Mouse (Mus musculus) megakaryocyte-erythroid progenitor cell, adult 5 weeks (primary cell): Measurements from ENCODE around the gene Olfr1186. TPM values are rescaled to one million over a fixed set of nuclear protein-coding genes. Genes with fewer than 3 reads are reported as not detected.

Experiments used
- polyA plus RNA-seq: library from polyadenylated mRNA; stranded (reverse); fragments of >175 nt; gene quantifications from 2 replicates; pipeline ENCODE4 v1.2.3, GENCODE M21; 2012

The Olfr1186 gene
- polyA plus RNA-seq, result not detected in 2 replicates

DNA sequence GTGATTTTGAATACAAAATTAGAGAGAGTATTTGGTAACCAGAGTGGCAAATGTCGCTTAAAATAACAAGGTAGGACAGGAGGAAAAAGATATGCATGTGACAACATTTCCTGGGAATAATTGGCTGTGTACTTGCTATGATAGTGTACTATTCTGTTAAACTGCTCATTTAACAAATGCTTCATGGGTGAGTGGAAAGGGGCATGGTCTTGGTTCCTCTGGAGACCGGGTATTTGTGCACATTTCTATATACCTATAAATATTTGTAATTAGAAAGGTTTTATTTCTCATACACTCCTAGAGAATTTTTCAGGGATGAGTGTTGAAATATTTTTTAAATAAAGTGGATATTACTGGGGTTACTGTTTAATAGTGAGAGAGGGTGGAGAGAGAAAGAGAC, at the start of gene Olfr1186:
Olfr1186 (plus strand) TSS at position 301 of the 400 bp plus-strand sequence.

DNA sequence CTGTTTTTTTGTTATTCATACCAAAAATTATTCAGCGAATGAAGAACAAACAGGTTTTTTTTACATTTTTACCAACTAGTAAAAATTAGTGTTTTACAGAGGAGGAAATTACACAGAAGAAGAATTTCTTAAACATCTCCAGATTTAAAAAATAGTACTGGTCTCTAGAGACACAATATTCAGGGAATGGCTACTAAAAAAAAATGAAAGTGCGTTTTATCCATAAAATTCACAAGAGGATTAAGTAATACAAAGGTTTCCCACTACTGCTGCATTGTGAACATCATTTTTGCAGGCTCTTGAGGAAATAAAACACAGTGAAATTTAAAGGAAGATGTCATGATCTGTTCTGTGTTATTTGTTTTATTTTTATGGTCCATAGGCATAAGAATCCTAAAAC, 35.1 kb upstream of the Olfr1186 start, which contains the start of gene Olfr1184:
Olfr1184 (plus strand) TSS at position 301 of the 400 bp plus-strand sequence.

DNA sequence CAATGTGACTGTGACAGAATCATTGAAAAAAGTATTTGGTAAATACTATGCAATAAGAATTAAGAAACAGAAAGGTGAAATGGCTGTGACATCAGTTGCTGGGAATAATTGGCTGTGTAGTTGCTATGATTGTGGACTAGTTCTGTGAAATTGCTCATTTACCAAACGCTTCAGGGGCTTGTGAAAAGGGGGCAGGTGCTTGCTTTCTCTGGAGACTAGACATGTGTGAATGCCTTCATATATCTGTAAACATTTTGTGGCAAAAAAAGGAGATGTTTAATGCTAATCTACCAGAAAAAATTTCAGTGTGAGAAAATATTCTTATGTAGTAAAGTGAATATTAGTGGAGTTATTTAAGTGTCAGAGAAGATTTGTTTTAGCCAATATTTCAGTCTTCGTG, 25.3 kb upstream of the Olfr1186 start, which contains the start of gene Olfr1185-ps1:
Olfr1185-ps1 (plus strand) TSS at position 301 of the 400 bp plus-strand sequence.

DNA sequence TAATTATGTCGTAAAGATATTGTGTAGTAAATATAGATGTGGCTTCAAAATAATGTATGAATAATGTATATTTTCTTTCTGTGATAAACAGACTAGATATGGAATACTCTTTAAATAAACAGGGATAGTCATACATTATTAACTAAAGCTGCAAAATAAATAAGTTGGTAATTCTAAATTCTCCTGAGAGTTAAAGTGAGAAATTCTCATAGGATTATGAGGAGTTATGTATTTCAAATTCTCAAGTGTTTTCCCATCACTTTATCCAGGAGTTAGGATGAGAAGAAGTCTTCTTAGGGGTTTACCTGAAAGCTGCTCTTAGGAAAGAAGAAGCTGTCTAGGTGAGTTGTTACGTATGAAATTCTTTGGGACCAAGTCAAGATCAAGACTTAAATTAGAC, 38.3 kb downstream of the Olfr1186 start, which contains the start of gene Olfr1188:
Olfr1188 (plus strand) TSS at position 301 of the 400 bp plus-strand sequence.

Other genes starting within 250 kb of the Olfr1186 start
- not detected in 2 replicates for gene Olfr1173, start 238.7 kb upstream of the Olfr1186 start, polyA plus RNA-seq
- not detected in 2 replicates for gene Olfr1174-ps, start 203.4 kb upstream of the Olfr1186 start, polyA plus RNA-seq
- not detected in 2 replicates for gene Olfr1175-ps, start 191.3 kb upstream of the Olfr1186 start, polyA plus RNA-seq
- gene Olfr1176, start 181.8 kb upstream of the Olfr1186 start, polyA plus RNA-seq, result not detected in 2 replicates
- gene Olfr1177-ps, start 172.1 kb upstream of the Olfr1186 start, polyA plus RNA-seq, result not detected in 2 replicates
- not detected in 2 replicates for gene Olfr1178, start 131.5 kb upstream of the Olfr1186 start, polyA plus RNA-seq
- gene Olfr1179, start 112.1 kb upstream of the Olfr1186 start, polyA plus RNA-seq, result not detected in 2 replicates
- gene Olfr1180, start 99.4 kb upstream of the Olfr1186 start, polyA plus RNA-seq, result not detected in 2 replicates
- gene Olfr1181, start 92.4 kb upstream of the Olfr1186 start, polyA plus RNA-seq, result not detected in 2 replicates
- not detected in 2 replicates for gene Gm13757, start 69.4 kb upstream of the Olfr1186 start, polyA plus RNA-seq
- not detected in 2 replicates for gene Olfr1183, start 63.7 kb upstream of the Olfr1186 start, polyA plus RNA-seq
- not detected in 2 replicates for gene Olfr1184, start 35.0 kb upstream of the Olfr1186 start, polyA plus RNA-seq
- not detected in 2 replicates for gene Olfr1185-ps1, start 25.2 kb upstream of the Olfr1186 start, polyA plus RNA-seq
- gene Olfr1188, start 38.4 kb downstream of the Olfr1186 start, polyA plus RNA-seq, result not detected in 2 replicates
- gene Olfr1189, start 67.9 kb downstream of the Olfr1186 start, polyA plus RNA-seq, result not detected in 2 replicates
- not detected in 2 replicates for gene Olfr1191-ps1, start 122.0 kb downstream of the Olfr1186 start, polyA plus RNA-seq
- not detected in 2 replicates for gene Olfr1192-ps1, start 130.0 kb downstream of the Olfr1186 start, polyA plus RNA-seq
- gene Olfr1193, start 157.1 kb downstream of the Olfr1186 start, polyA plus RNA-seq, result not detected in 2 replicates
- gene Olfr1195, start 170.6 kb downstream of the Olfr1186 start, polyA plus RNA-seq, result not detected in 2 replicates
- gene Olfr1196, start 186.0 kb downstream of the Olfr1186 start, polyA plus RNA-seq, result not detected in 2 replicates
- gene Olfr1197, start 213.8 kb downstream of the Olfr1186 start, polyA plus RNA-seq, result not detected in 2 replicates
- gene Olfr1198, start 232.8 kb downstream of the Olfr1186 start, polyA plus RNA-seq, result not detected in 2 replicates
- gene Olfr1199, start 241.9 kb downstream of the Olfr1186 start, polyA plus RNA-seq, result not detected in 2 replicates